Comparison of ENCODE assay signal across 1 mouse cellular context in the genomic region with DNA sequence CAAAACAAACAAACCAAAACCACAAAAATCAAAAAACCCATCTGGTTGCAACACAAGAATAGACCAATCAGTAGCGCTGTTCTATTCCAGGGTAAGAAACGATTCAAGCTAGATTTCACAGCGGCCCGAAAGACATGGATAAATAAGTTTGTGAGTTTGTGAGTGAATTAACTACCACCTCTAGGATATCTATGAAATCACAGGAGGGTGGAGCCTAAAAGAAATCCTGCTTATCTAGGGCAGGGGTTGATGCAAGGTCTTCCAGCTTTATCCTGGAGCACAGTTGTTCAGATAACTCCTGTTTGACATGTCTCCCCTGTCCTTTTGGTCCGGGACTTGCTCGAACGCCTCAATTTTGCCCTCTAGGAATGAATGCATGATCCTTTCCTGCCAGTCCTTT.
A peak's percentile ranks its signal among the peaks of the same experiment; 100 is the strongest.
TF ChIP-seq lines count a peak whose summit lies in the region.

No protein-coding gene starts in this region.

TF ChIP-seq in MEL, 35 proteins besides CTCF, POLR2A, EP300 and RAD21 (continued from another document):
- TF ChIP-seq CHD2 (IDR thresholded peaks at IDR 0.05; ENCODE audit: low read length) (no peak), USF2 (IDR thresholded peaks at IDR 0.05; ENCODE audit: borderline replicate concordance in 1 of 2, insufficient read depth in 1 of 2, low read depth in 1 of 2, low read length in 2 of 2) (no peak), RCOR1 (IDR thresholded peaks at IDR 0.05; ENCODE audit: low read depth, low read length) (peak; percentile 80), HCFC1 (IDR thresholded peaks at IDR 0.05; ENCODE audit: low read depth, low read length) (no peak), SIN3A (IDR thresholded peaks at IDR 0.05; ENCODE audit: low read length) (no peak), NELFE (IDR thresholded peaks at IDR 0.05; ENCODE audit: low read depth, low read length) (no peak), MEF2A (IDR thresholded peaks at IDR 0.05; ENCODE audit: extremely low read depth, insufficient replicate concordance, low read depth, low read length, poor library complexity, severe bottlenecking) (no peak), MAX (IDR thresholded peaks at IDR 0.05; ENCODE audit: low read length) (no peak), ZMIZ1 (IDR thresholded peaks at IDR 0.05; ENCODE audit: low read depth, low read length) (no peak), MAZ (IDR thresholded peaks at IDR 0.05; ENCODE audit: low read depth, low read length) (no peak), KAT2A (conservative IDR thresholded peaks at IDR 0.05; ENCODE audit: low read depth, low read length) (no peak), ZNF384 (IDR thresholded peaks at IDR 0.05; ENCODE audit: low read depth, low read length) (0 out of 2 replicates have a peak, but pooled peaks have one; percentile 3), TCF12 (IDR thresholded peaks at IDR 0.05; ENCODE audit: low read depth, low read length) (0 out of 2 replicates have a peak, but pooled peaks have one; percentile 46), ZC3H11A (IDR thresholded peaks at IDR 0.05; ENCODE audit: low read depth, low read length) (no peak), JUND (IDR thresholded peaks at IDR 0.05; ENCODE audit: low read depth, low read length) (no peak), MYB (IDR thresholded peaks at IDR 0.05; ENCODE audit: low read depth, low read length) (no peak), ETS1 (IDR thresholded peaks at IDR 0.05; ENCODE audit: low read depth, low read length) (no peak), GATA1 (IDR thresholded peaks at IDR 0.05; ENCODE audit: low read depth, low read length) (peak; percentile 36; the same call in 1 of the 2 replicates), E2F4 (IDR thresholded peaks at IDR 0.05; ENCODE audit: borderline replicate concordance, low read depth, low read length) (no peak)
